Comparison of ENCODE assay signal across 10 mouse cellular contexts in the genomic region with DNA sequence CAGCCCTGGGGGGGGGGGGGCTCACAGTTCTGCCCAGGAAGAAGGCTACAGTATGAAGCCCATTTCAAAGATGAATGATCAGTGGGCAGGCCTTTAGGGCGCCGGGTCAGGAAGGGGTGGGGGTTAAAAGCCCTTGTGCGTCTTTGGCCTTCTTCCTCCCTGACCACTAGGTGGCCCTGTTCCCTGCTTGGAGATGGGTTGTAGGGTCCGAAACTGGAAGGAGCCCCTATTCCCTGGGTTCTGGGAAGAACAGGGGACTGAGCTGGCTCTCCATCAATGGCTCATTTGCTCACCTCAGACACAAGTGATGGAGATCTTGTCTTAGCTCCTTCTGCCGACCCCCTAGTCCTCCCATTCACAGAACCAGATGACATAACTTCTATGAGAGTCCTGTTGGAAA. TPM values are rescaled to one million over a fixed set of nuclear protein-coding genes. Genes with fewer than 3 reads are reported as not detected.
DNase-seq lines count a peak whose midpoint lies in the region; ATAC-seq and TF ChIP-seq lines count a peak whose summit lies in the region.
"Had no signal": no experiment of that assay in that cellular context is flagged by ENCODE, and none has a peak within 500 bp of the region (broad histone marks: within the 10 kb centered on the region; RNA-seq: fewer than 3 reads in every experiment).

No protein-coding gene starts in this region.

- no peaks in the 10 kb centered on the region for H3K9me3 ChIP-seq in lung, embryonic 14.5 days (ENCODE audit: low read depth, low read length)
- H3K9me3 ChIP-seq: heart, embryonic 13.5 days had no signal

- no peaks in the 10 kb centered on the region for H3K4me1 ChIP-seq in lung, embryonic 14.5 days (ENCODE audit: insufficient read depth)

- WGBS in lung, embryonic 14.5 days: 16% methylated on average over 5 of the region's 5 CpGs

- no peak overlapping the region for H3K4me2 ChIP-seq in lung, embryonic 14.5 days
- H3K4me2 ChIP-seq: heart, embryonic 13.5 days had no signal

- peak; percentile 70 for TF ChIP-seq CTCF in lung, embryonic 14.5 days (IDR thresholded peaks at IDR 0.05; ENCODE audit: low read depth)

- no peak overlapping the region for H3K9ac ChIP-seq in lung, embryonic 14.5 days
- H3K9ac ChIP-seq: heart, embryonic 13.5 days had no signal

- peaks cover 39% of the 10 kb centered on the region for H3K27me3 ChIP-seq in lung, embryonic 14.5 days (ENCODE audit: insufficient read depth, low read length)

- H3K36me3 ChIP-seq in lung, embryonic 14.5 days (ENCODE audit: insufficient read depth): no peaks in the 10 kb centered on the region
- H3K36me3 ChIP-seq: heart, embryonic 13.5 days had no signal

- H3K4me3 ChIP-seq in lung, embryonic 14.5 days (ENCODE audit: low read depth, low read length): no peak overlapping the region
- H3K4me3 ChIP-seq: heart, embryonic 13.5 days had no signal

- peak; percentile 36 to 46 for DNase-seq in cerebellum, adult 18-20 months
- DNase-seq in cerebellum, adult 11-12 months: no peak
- DNase-seq in lung, embryonic 14.5 days: peak; percentile 57
- DNase-seq in lung, adult 18-20 months: no peak
- peak; percentile 81 for DNase-seq in embryo, embryonic 10 days (ENCODE audit: low spot score)
- DNase-seq in gastrocnemius, adult 8-10 months (ENCODE audit: low spot score in 2 of 2): no peak
- no peak for DNase-seq in right cerebral cortex, postnatal 36 days (ENCODE audit: low spot score in 2 of 2)

- H3K27ac ChIP-seq in lung, embryonic 14.5 days (ENCODE audit: low read depth): no peak overlapping the region
- H3K27ac ChIP-seq: heart, embryonic 13.5 days; macrophage had no signal

- ATAC-seq in lung, embryonic 14.5 days (ENCODE audit: insufficient read depth): no peak
- ATAC-seq in megakaryocyte-erythroid progenitor cell, adult 5-6 weeks (replicated peaks; ENCODE audit: low FRiP score, low TSS enrichment, poor library complexity, severe bottlenecking): 0 out of 2 replicates have a peak, but pooled peaks have one; percentile 41

RNA-seq across cellular contexts. Expression of a gene that starts 4.8 kb away (rescaled TPM):
- polyA plus RNA-seq in lung, embryonic 14.5 days (2014; fragmentation: Nextera tagmentation; extraction: Ambion mirVana): 0.03 and 0.07 TPM in 2 replicates
- 0.10 TPM in 1 of 2 replicates, not detected in the other for total RNA-seq in megakaryocyte-erythroid progenitor cell, adult 5-6 weeks (2014; fragmentation: Nextera tagmentation)
- total RNA-seq in megakaryocyte-erythroid progenitor cell, adult 5-6 weeks (2017): 0.04 TPM in 1 of 2 replicates, not detected in the other
- total RNA-seq in gastrocnemius, adult 8-10 months (2022): under 1 TPM; 0.05 to 0.54 (median 0.12) TPM

RNA-seq across cellular contexts. Expression of a gene that starts 17.8 kb away (rescaled TPM):
- polyA plus RNA-seq in lung, embryonic 14.5 days (2014; fragmentation: Nextera tagmentation; extraction: Ambion mirVana): 428 and 464 TPM in 2 replicates
- 2,168 and 2,467 TPM in 2 replicates for total RNA-seq in megakaryocyte-erythroid progenitor cell, adult 5-6 weeks (2014; fragmentation: Nextera tagmentation)
- 3,890 and 4,556 TPM in 2 replicates for total RNA-seq in megakaryocyte-erythroid progenitor cell, adult 5-6 weeks (2017)
- 100 to 1,000 TPM; 195 to 290 (median 232) TPM for total RNA-seq in gastrocnemius, adult 8-10 months (2022)

RNA-seq across cellular contexts. Expression of a gene that starts 24.5 kb away (rescaled TPM):
- polyA plus RNA-seq in lung, embryonic 14.5 days (2014; fragmentation: Nextera tagmentation; extraction: Ambion mirVana): 0.36 and 0.65 TPM in 2 replicates
- not detected in 2 replicates for total RNA-seq in megakaryocyte-erythroid progenitor cell, adult 5-6 weeks (2014; fragmentation: Nextera tagmentation)
- 0.38 TPM in 1 of 2 replicates, not detected in the other for total RNA-seq in megakaryocyte-erythroid progenitor cell, adult 5-6 weeks (2017)
- not detected for total RNA-seq in gastrocnemius, adult 8-10 months (2022)
- polyA plus RNA-seq: macrophage had no signal

RNA-seq across cellular contexts. Expression of a gene that starts 46.3 kb away (rescaled TPM):
- 31.2 and 31.8 TPM in 2 replicates for polyA plus RNA-seq in lung, embryonic 14.5 days (2014; fragmentation: Nextera tagmentation; extraction: Ambion mirVana)
- total RNA-seq in megakaryocyte-erythroid progenitor cell, adult 5-6 weeks (2014; fragmentation: Nextera tagmentation): 23.1 and 26.7 TPM in 2 replicates
- total RNA-seq in megakaryocyte-erythroid progenitor cell, adult 5-6 weeks (2017): 12.6 and 12.9 TPM in 2 replicates
- total RNA-seq in gastrocnemius, adult 8-10 months (2022): 10 to 100 TPM; 19.3 to 27.2 (median 21.6) TPM

RNA-seq across cellular contexts. Expression of a gene that starts 51.8 kb away (rescaled TPM):
- polyA plus RNA-seq in lung, embryonic 14.5 days (2014; fragmentation: Nextera tagmentation; extraction: Ambion mirVana): not detected in 2 replicates
- not detected in 2 replicates for total RNA-seq in megakaryocyte-erythroid progenitor cell, adult 5-6 weeks (2014; fragmentation: Nextera tagmentation)
- not detected in 2 replicates for total RNA-seq in megakaryocyte-erythroid progenitor cell, adult 5-6 weeks (2017)
- not detected for total RNA-seq in gastrocnemius, adult 8-10 months (2022)
- polyA plus RNA-seq: heart, embryonic 13.5 days; macrophage had no signal

Comparison
In these comparisons a context has a peak if more than half of its experiments do, and no peak if none do; other contexts are left out.
1. DNase-seq: peak in cerebellum, adult 18-20 months (2 of 2), lung, embryonic 14.5 days (single experiment) and embryo, embryonic 10 days (single experiment); none in cerebellum, adult 11-12 months (single experiment), lung, adult 18-20 months (0 of 2), gastrocnemius, adult 8-10 months (0 of 2) and right cerebral cortex, postnatal 36 days (0 of 2).
2. RNA of a gene that starts 17.8 kb away (total RNA-seq): 2,168 to 4,556 TPM in megakaryocyte-erythroid progenitor cell, adult 5-6 weeks; 195 to 290 TPM in gastrocnemius, adult 8-10 months; every median in the first group is over 4 times any median in the second.